Mouse (Mus musculus) kidney, adult 2 months (tissue): ENCODE results near the gene Ago1.

ENCODE experiments used
- CTCF ChIP-seq: fragments of 200-500 bp; conservative IDR thresholded peaks from 2 replicates; pipeline ENCODE4 v1.5.1; 2011; ENCODE audit warnings: low read depth, mild to moderate bottlenecking, control low read depth, low read length, moderate library complexity, mixed read lengths; ENCODE audit not compliant: insufficient read depth, insufficient read length
- POLR2A ChIP-seq: fragments of 200-500 bp; IDR thresholded peaks from one replicate; pipeline ENCODE4 v1.6.1; 2011; ENCODE audit warnings: low read depth, low read length, control low read depth

GRCm38 (mm10) chr4:126495942-126496790, 27.8 kb upstream of the Ago1 start:
- no peak for TF ChIP-seq CTCF
- TF ChIP-seq POLR2A, result no peak
